Mouse (Mus musculus) embryonic facial prominence, embryonic 11.5 days (tissue): ENCODE measurements around the gene Ptpn9. TPM values are rescaled to one million over a fixed set of nuclear protein-coding genes. Genes with fewer than 3 reads are reported as not detected.

Source experiments
- polyA plus RNA-seq: library from polyadenylated mRNA; unstranded; fragments of >200 nt; fragmentation: Nextera tagmentation; extraction: Ambion mirVana; gene quantifications from 2 replicates; pipeline ENCODE4 v1.2.1, GENCODE M21; 2014

Ptpn9 gene
- polyA plus RNA-seq, 1 experiment from 2014 or later: 38.9 TPM

Other genes starting within 250 kb of the Ptpn9 start
- 3.9 and 4.0 TPM in 2 replicates for gene Lingo1, start 198.5 kb upstream of the Ptpn9 start, polyA plus RNA-seq
- not detected in 2 replicates for gene Odf3l1, start 130.2 kb upstream of the Ptpn9 start, polyA plus RNA-seq
- 2.0 and 2.4 TPM in 2 replicates for gene Cspg4, start 129.9 kb upstream of the Ptpn9 start, polyA plus RNA-seq
- 6.6 and 7.3 TPM in 2 replicates for gene Snx33, start 66.6 kb upstream of the Ptpn9 start, polyA plus RNA-seq
- gene Imp3, start 57.4 kb upstream of the Ptpn9 start, polyA plus RNA-seq: 76.4 and 80.3 TPM in 2 replicates
- 27.2 and 29.7 TPM in 2 replicates for gene Snupn, start 44.0 kb upstream of the Ptpn9 start, polyA plus RNA-seq
- gene Sin3a, start 77.1 kb downstream of the Ptpn9 start, polyA plus RNA-seq: 58.3 and 59.3 TPM in 2 replicates
- 14.4 and 15.4 TPM in 2 replicates for gene Man2c1, start 135.8 kb downstream of the Ptpn9 start, polyA plus RNA-seq
- 4.3 and 5.8 TPM in 2 replicates for gene Neil1, start 153.4 kb downstream of the Ptpn9 start, polyA plus RNA-seq
- gene Commd4, start 163.4 kb downstream of the Ptpn9 start, polyA plus RNA-seq: 70.8 and 78.2 TPM in 2 replicates
- gene Trcg1, start 241.6 kb downstream of the Ptpn9 start, polyA plus RNA-seq: not detected in 2 replicates